Mouse (Mus musculus) kidney, adult 2 months (tissue): ENCODE data around the gene Dld.

Experiments
- CTCF ChIP-seq: fragments of 200-500 bp; conservative IDR thresholded peaks from 2 replicates; pipeline ENCODE4 v1.5.1; 2011; ENCODE audit warnings: low read depth, mild to moderate bottlenecking, control low read depth, low read length, moderate library complexity, mixed read lengths; ENCODE audit not compliant: insufficient read depth, insufficient read length
- POLR2A ChIP-seq: fragments of 200-500 bp; IDR thresholded peaks from one replicate; pipeline ENCODE4 v1.6.1; 2011; ENCODE audit warnings: low read depth, low read length, control low read depth

GRCm38 (mm10) chr12:31293361-31294142 lies 57.7 kb downstream of the Dld start:
- TF ChIP-seq POLR2A (no peak), CTCF (no peak)
